Mouse (Mus musculus) heart, adult 2 months (tissue): ENCODE measurements around the gene Tia1.

Experiments used
- CTCF ChIP-seq: fragments of 200-600 bp; IDR thresholded peaks from 2 replicates; pipeline ENCODE4 v1.8.1; 2022; ENCODE audit warnings: antibody characterized with exemption, mild to moderate bottlenecking, moderate library complexity
- EP300 ChIP-seq: fragments of 200-500 bp; IDR thresholded peaks from 2 replicates; pipeline ENCODE4 v1.6.1; 2011; ENCODE audit warnings: low read depth, low read length, control low read depth; ENCODE audit not compliant: insufficient read depth
- POLR2A ChIP-seq: fragments of 200-500 bp; IDR thresholded peaks from 2 replicates; pipeline ENCODE4 v1.6.1; 2011; ENCODE audit warnings: mild to moderate bottlenecking, low read depth, low read length, control low read depth; ENCODE audit not compliant: insufficient read depth

- TF ChIP-seq EP300 = no peak
- no peak for TF ChIP-seq POLR2A
- no peak for TF ChIP-seq CTCF
These were observed 9.0 kb upstream of the Tia1 start for GRCm38 (mm10) chr6:86395021-86395420.
